Mouse (Mus musculus): ENCODE measurements around the gene Nrde2. TPM values are rescaled to one million over a fixed set of nuclear protein-coding genes. Genes with fewer than 3 reads are reported as not detected.

Nrde2 gene
- total RNA-seq, 2 experiments from 2014 or later: 10.4 to 36.1 TPM

GRCm38 (mm10) chr12:100183970-100184369, 24.5 kb upstream of the Nrde2 start:
- ATAC-seq (replicated peaks; ENCODE audit: low FRiP score, low TSS enrichment, poor library complexity, severe bottlenecking): no peak

GRCm38 (mm10) chr12:100182676-100183075, 23.2 kb upstream of the Nrde2 start:
- no peak for ATAC-seq (replicated peaks; ENCODE audit: low FRiP score, low TSS enrichment, poor library complexity, severe bottlenecking)

GRCm38 (mm10) chr12:100180802-100181201, 21.3 kb upstream of the Nrde2 start:
- no peak for ATAC-seq (replicated peaks; ENCODE audit: low FRiP score, low TSS enrichment, poor library complexity, severe bottlenecking)

GRCm38 (mm10) chr12:100178898-100179440, 19.5 kb upstream of the Nrde2 start:
- ATAC-seq (replicated peaks; ENCODE audit: low FRiP score, low TSS enrichment, poor library complexity, severe bottlenecking): no peak

GRCm38 (mm10) chr12:100176469-100177056, 17.1 kb upstream of the Nrde2 start:
- ATAC-seq (replicated peaks; ENCODE audit: low FRiP score, low TSS enrichment, poor library complexity, severe bottlenecking): no peak

GRCm38 (mm10) chr12:100172481-100172880, 13.0 kb upstream of the Nrde2 start:
- no peak for ATAC-seq (replicated peaks; ENCODE audit: low FRiP score, low TSS enrichment, poor library complexity, severe bottlenecking)

GRCm38 (mm10) chr12:100167931-100168871, 8.7 kb upstream of the Nrde2 start:
- ATAC-seq (replicated peaks; ENCODE audit: low FRiP score, low TSS enrichment, poor library complexity, severe bottlenecking): peak; percentile 52

- 0 out of 2 replicates have a peak, but pooled peaks have one; percentile 9 for ATAC-seq (replicated peaks; ENCODE audit: low FRiP score, low TSS enrichment, poor library complexity, severe bottlenecking)
Measured at GRCm38 (mm10) chr12:100167502-100167901, 8.0 kb upstream of the Nrde2 start.

- ATAC-seq (replicated peaks; ENCODE audit: low FRiP score, low TSS enrichment, poor library complexity, severe bottlenecking): no peak
Measured at GRCm38 (mm10) chr12:100166939-100167338, 7.5 kb upstream of the Nrde2 start.

GRCm38 (mm10) chr12:100166177-100166576, 6.7 kb upstream of the Nrde2 start:
- 0 out of 2 replicates have a peak, but pooled peaks have one; percentile 25 for ATAC-seq (replicated peaks; ENCODE audit: low FRiP score, low TSS enrichment, poor library complexity, severe bottlenecking)

GRCm38 (mm10) chr12:100164991-100165500, 5.6 kb upstream of the Nrde2 start:
- no peak for ATAC-seq (replicated peaks; ENCODE audit: low FRiP score, low TSS enrichment, poor library complexity, severe bottlenecking)

GRCm38 (mm10) chr12:100152466-100152865, 7.0 kb downstream of the Nrde2 start:
- ATAC-seq (replicated peaks; ENCODE audit: low FRiP score, low TSS enrichment, poor library complexity, severe bottlenecking): no peak

- no peak for ATAC-seq (replicated peaks; ENCODE audit: low FRiP score, low TSS enrichment, poor library complexity, severe bottlenecking)
Measured at GRCm38 (mm10) chr12:100144269-100144668, 15.2 kb downstream of the Nrde2 start.

GRCm38 (mm10) chr12:100143737-100144136, 15.7 kb downstream of the Nrde2 start:
- no peak for ATAC-seq (replicated peaks; ENCODE audit: low FRiP score, low TSS enrichment, poor library complexity, severe bottlenecking)

GRCm38 (mm10) chr12:100142848-100143523, 16.5 kb downstream of the Nrde2 start:
- ATAC-seq (replicated peaks; ENCODE audit: low FRiP score, low TSS enrichment, poor library complexity, severe bottlenecking): no peak

GRCm38 (mm10) chr12:100135117-100135516, 24.3 kb downstream of the Nrde2 start:
- peak; percentile 84 for ATAC-seq (replicated peaks; ENCODE audit: low FRiP score, low TSS enrichment, poor library complexity, severe bottlenecking)

- ATAC-seq (replicated peaks; ENCODE audit: low FRiP score, low TSS enrichment, poor library complexity, severe bottlenecking): no peak
Measured at GRCm38 (mm10) chr12:100134395-100134936, 25.0 kb downstream of the Nrde2 start.

GRCm38 (mm10) chr12:100131655-100132054, 27.8 kb downstream of the Nrde2 start:
- peak; percentile 63 for ATAC-seq (replicated peaks; ENCODE audit: low FRiP score, low TSS enrichment, poor library complexity, severe bottlenecking)

GRCm38 (mm10) chr12:100131167-100131566, 28.3 kb downstream of the Nrde2 start:
- ATAC-seq (replicated peaks; ENCODE audit: low FRiP score, low TSS enrichment, poor library complexity, severe bottlenecking): no peak
